Mouse (Mus musculus): ENCODE measurements at regions not wholly inside any gene's neighbourhood (a gene's known extent, or its start where the extent isn't known, plus 50 kb on each side); places are given as distances from the start of the nearest gene placed in this dataset.

DNA sequence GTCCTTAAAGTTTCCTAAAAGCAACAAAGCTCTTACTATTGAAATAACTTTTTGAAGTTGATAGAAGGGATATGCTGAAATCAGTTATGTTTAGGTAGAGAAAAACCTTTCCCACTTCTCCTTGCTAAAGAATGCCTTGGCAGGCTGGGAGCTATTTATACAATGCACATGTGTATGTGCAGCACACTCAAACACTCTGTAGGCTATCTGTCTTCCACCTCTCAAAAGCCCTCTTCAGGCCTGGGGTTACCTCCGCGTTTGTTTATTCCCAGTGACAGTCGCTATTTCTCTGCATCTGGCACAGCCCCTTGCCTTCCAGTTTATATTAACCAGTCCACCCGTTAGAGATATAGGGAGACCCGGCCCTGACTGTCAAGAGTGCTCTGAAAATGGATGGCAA lies 66.3 kb upstream of the Lnx1 start:
- no peak for DNase-seq

DNA sequence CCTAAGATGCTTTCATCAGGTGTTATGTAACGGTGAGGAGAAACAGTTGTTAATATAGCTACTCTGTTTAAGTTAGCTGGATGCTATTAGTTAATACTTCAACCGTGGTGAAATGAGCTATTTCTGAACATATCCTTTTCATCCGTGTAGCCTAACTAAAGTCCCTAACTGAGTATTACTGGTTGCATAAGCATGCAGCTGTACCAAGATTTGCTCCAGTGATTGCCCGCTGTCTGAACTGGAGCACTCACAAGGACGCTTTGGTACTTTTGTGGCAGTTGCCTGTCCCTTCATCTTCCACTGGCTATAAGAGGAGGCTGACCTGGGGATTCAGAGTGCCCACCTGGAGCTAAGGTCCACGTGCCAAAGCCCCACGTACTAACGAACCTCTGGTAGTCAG lies 65.3 kb upstream of the Lnx1 start:
- DNase-seq, result no peak

- no peak for DNase-seq
Observed at GRCm38 (mm10) chr5:74766211-74766610, 63.5 kb upstream of the Lnx1 start.

DNA sequence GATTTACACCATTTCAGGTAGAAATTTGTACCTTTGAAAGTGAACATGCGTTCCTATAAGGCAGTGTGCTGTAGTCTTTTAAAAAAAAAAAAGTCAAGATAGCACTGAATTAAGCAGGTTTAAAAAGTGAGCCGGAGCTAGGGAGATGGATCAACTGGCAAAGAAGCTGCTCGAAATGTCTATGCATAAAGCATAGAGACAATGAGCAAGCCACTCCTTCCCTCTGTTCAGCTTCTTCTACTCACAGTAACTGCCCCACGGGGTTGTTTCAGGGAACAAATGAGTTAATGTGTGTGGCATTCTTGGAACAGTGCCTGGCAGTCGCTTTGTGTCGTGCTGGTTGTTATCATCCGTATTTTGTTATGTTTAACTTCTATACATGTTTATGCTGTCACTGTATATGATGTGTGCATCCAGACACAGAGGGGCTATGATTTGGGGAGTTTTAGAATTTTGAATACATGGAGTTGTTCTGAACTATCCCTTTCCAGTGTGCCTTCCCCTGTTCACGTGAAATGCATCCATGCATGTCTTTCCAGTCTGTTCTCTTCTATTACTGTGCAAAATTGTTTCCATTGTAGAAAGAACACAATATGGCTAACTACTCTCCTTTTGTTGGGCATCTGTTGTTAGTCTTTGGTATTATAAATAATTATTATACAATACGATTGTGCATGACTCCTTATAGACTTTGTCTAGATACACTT lies 62.5 kb upstream of the Lnx1 start:
- DNase-seq, result no peak

DNA sequence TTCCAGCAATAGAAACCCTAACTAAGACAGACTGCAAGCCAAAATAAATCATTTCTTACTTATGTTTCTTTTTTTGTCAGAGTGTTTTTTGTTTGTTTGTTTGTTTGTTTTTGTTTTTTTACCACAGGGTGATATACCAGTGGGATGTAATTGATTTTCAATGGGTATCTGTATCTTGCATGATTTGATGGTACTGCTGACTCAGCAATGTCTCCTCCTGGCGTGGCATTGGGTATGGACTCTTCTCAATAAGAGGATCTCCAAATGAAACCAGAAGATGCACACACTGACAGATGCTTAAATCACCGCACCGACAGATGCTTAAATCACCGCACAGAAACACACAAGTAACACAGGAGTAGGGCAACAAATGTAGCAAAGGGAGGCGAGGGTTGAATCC lies 54.8 kb upstream of the Lnx1 start:
- no peak for DNase-seq

GRCm38 (mm10) chr5:74752961-74753360 lies 50.2 kb upstream of the Lnx1 start:
- no peak for DNase-seq

All from thymus, postnatal 14 days (tissue).